31 mouse cellular contexts compared by ENCODE assay signal in the genomic region with DNA sequence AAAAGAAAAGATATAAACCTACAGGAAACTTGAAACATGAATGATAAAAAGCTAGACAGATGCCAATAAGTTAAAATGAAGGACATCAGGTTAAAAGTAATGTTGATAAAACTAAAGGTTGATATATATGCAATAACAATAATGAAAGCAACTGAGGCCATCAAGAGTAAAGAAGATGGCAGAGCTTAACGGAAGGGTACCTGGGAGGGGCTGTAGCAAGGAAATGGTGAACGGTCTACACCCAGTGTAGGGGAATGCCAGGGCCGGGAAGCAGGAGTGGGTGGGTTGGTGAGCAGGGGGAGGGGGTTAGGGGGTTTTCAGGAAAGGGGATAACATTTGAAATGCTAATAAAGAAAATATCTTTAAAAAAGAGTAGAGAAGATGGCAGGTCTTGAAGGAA.
"Had no signal": no experiment of that assay in that cellular context is flagged by ENCODE, and none has a peak within 500 bp of the region (broad histone marks: within the 10 kb centered on the region; RNA-seq: fewer than 3 reads in every experiment).

No protein-coding gene starts in this region.

- H3K4me2 ChIP-seq: heart, embryonic 11.5 days; heart, embryonic 12.5 days; heart, embryonic 13.5 days; heart, embryonic 15.5 days; hindbrain, embryonic 12.5 days; hindbrain, embryonic 13.5 days; hindbrain, embryonic 14.5 days; hindbrain, embryonic 15.5 days; intestine, embryonic 15.5 days; kidney, embryonic 15.5 days had no signal

- H3K27me3 ChIP-seq: heart, embryonic 12.5 days; heart, embryonic 13.5 days; heart, embryonic 15.5 days; hindbrain, embryonic 12.5 days; hindbrain, embryonic 13.5 days; hindbrain, embryonic 15.5 days; intestine, embryonic 15.5 days; kidney, embryonic 15.5 days had no signal

- H3K36me3 ChIP-seq: heart, embryonic 12.5 days; heart, embryonic 13.5 days; heart, embryonic 15.5 days; hindbrain, embryonic 10.5 days; hindbrain, embryonic 12.5 days; hindbrain, embryonic 13.5 days; hindbrain, embryonic 15.5 days; intestine, embryonic 15.5 days; kidney, embryonic 15.5 days had no signal

- H3K4me3 ChIP-seq: heart, embryonic 12.5 days; heart, embryonic 13.5 days; heart, embryonic 15.5 days; hindbrain, embryonic 10.5 days; hindbrain, embryonic 12.5 days; hindbrain, embryonic 13.5 days; hindbrain, embryonic 15.5 days; intestine, embryonic 15.5 days; kidney, embryonic 15.5 days; layer of hippocampus, adult 2 months; left cerebral cortex, adult 2 months had no signal

- H3K9ac ChIP-seq: heart, embryonic 12.5 days; heart, embryonic 13.5 days; heart, embryonic 15.5 days; hindbrain, embryonic 12.5 days; hindbrain, embryonic 13.5 days; hindbrain, embryonic 14.5 days; hindbrain, embryonic 15.5 days; intestine, embryonic 15.5 days; kidney, embryonic 15.5 days had no signal

- H3K27ac ChIP-seq: heart, embryonic 13.5 days; heart, embryonic 15.5 days; hindbrain, embryonic 10.5 days; hindbrain, embryonic 12.5 days; hindbrain, embryonic 13.5 days; hindbrain, embryonic 14.5 days; hindbrain, embryonic 15.5 days; hindbrain, postnatal 0 days; intestine, embryonic 15.5 days; kidney, embryonic 15.5 days; kidney, postnatal 0 days; layer of hippocampus, adult 2 months; left cerebral cortex, adult 2 months had no signal

- H3K9me3 ChIP-seq: heart, embryonic 12.5 days; heart, embryonic 13.5 days; heart, embryonic 15.5 days; hindbrain, embryonic 10.5 days; hindbrain, embryonic 12.5 days; hindbrain, embryonic 13.5 days; hindbrain, embryonic 15.5 days; intestine, embryonic 15.5 days; kidney, embryonic 15.5 days had no signal

- DNase-seq: heart, postnatal 10 days; heart, postnatal 14 days; heart, postnatal 36 days; heart, postnatal 4 days; kidney, adult 11 months; kidney, adult 18-20 months; kidney, adult 2 months; kidney, adult 8-10 months; kidney, adult 9 months; kidney, postnatal 10 days; kidney, postnatal 14 days; kidney, postnatal 25 days; kidney, postnatal 36 days; kidney, postnatal 4 days; layer of hippocampus, adult 9-11 months; layer of hippocampus, postnatal 36 days had no signal

- H3K4me1 ChIP-seq: heart, embryonic 12.5 days; heart, embryonic 13.5 days; heart, embryonic 15.5 days; hindbrain, embryonic 12.5 days; hindbrain, embryonic 13.5 days; hindbrain, embryonic 15.5 days; intestine, embryonic 15.5 days; kidney, embryonic 15.5 days had no signal
